Mouse (Mus musculus) heart, postnatal 25 days (tissue): ENCODE data around the gene Gkap1. TPM values are rescaled to one million over a fixed set of nuclear protein-coding genes. Genes with fewer than 3 reads are reported as not detected.
A peak's percentile ranks its signal among the peaks of the same experiment; 100 is the strongest.

ENCODE experiments used
- DNase-seq: peaks from one replicate; pipeline ENCODE4 v3.0.0; 2022; ENCODE audit warnings: low spot score
- intact Hi-C: fragments of 180-260 bp; cut with DNase I; formaldehyde crosslinking; loops from one replicate; pipeline ENCODE4 v1.15.1; 2025
- total RNA-seq, 2 experiments: library from RNA; stranded (reverse); gene quantifications; 2 replicates each; pipeline ENCODE4 v1.2.3; 2021

The Gkap1 gene
- total RNA-seq, result 10 to 100 TPM; 20.7 to 21.9 TPM

- intact Hi-C loops, result no loop called here
- DNase-seq, result no peak
These were observed at the start of gene Gkap1 for GRCm38 (mm10) chr13:58275599-58275998. Gene Gkap1 (minus strand): TSS chr13:58275699.

- intact Hi-C loops, result no loop called here
- no peak for DNase-seq
These were observed 42.3 kb upstream of the Gkap1 start for GRCm38 (mm10) chr13:58317768-58318167.

- intact Hi-C loops, result no loop called here
- DNase-seq, result no peak
These were observed 39.5 kb upstream of the Gkap1 start for GRCm38 (mm10) chr13:58314991-58315390.

- no peak for DNase-seq
- intact Hi-C loops, result no loop called here
These were observed 38.3 kb upstream of the Gkap1 start for GRCm38 (mm10) chr13:58313758-58314157.

GRCm38 (mm10) chr13:58311351-58311750 is 35.9 kb upstream of the Gkap1 start:
- DNase-seq, result no peak
- intact Hi-C loops, result no loop called here

GRCm38 (mm10) chr13:58309499-58309898 is 34.0 kb upstream of the Gkap1 start:
- no peak for DNase-seq
- intact Hi-C loops, result no loop called here

GRCm38 (mm10) chr13:58307453-58307852 is 32.0 kb upstream of the Gkap1 start:
- intact Hi-C loops, result no loop called here
- no peak for DNase-seq

GRCm38 (mm10) chr13:58305230-58305629 is 29.7 kb upstream of the Gkap1 start:
- DNase-seq, result no peak
- intact Hi-C loops, result no loop called here

- intact Hi-C loops, result no loop called here
- DNase-seq, result no peak
These were observed 27.1 kb upstream of the Gkap1 start for GRCm38 (mm10) chr13:58302421-58303145.

- intact Hi-C loops, result no loop called here
These were observed 26.5 kb upstream of the Gkap1 start for GRCm38 (mm10) chr13:58301961-58302360.

GRCm38 (mm10) chr13:58298756-58299155 is 23.3 kb upstream of the Gkap1 start:
- no peak for DNase-seq
- intact Hi-C loops, result no loop called here

More at GRCm38 (mm10) chr13:58301961-58302360, 26.5 kb upstream of the Gkap1 start:
- no peak for DNase-seq

- no peak for DNase-seq
- intact Hi-C loops, result no loop called here
These were observed 20.1 kb upstream of the Gkap1 start for GRCm38 (mm10) chr13:58295582-58295981.

GRCm38 (mm10) chr13:58292811-58293210 is 17.3 kb upstream of the Gkap1 start:
- intact Hi-C loops, result no loop called here
- no peak for DNase-seq

GRCm38 (mm10) chr13:58289308-58289707 is 13.8 kb upstream of the Gkap1 start:
- DNase-seq, result no peak
- intact Hi-C loops, result loop anchor here (2.0 kb wide), 2 partner anchors 99 to 299 kb away; no protein-coding TSS in a partner anchor

GRCm38 (mm10) chr13:58287822-58288221 is 12.3 kb upstream of the Gkap1 start:
- intact Hi-C loops, result loop anchor here (1.0 to 2.0 kb wide), 3 partner anchors 101 to 301 kb away; no protein-coding TSS in a partner anchor
- peak; percentile 38 for DNase-seq

- intact Hi-C loops, result no loop called here
- no peak for DNase-seq
These were observed 8.0 kb upstream of the Gkap1 start for GRCm38 (mm10) chr13:58283466-58283865.

- intact Hi-C loops, result no loop called here
- DNase-seq, result no peak
These were observed 6.4 kb upstream of the Gkap1 start for GRCm38 (mm10) chr13:58281936-58282335.

GRCm38 (mm10) chr13:58280528-58280927 is 5.0 kb upstream of the Gkap1 start:
- no peak for DNase-seq
- intact Hi-C loops, result no loop called here

GRCm38 (mm10) chr13:58276256-58276655 is 757 bp upstream of the Gkap1 start:
- DNase-seq, result no peak
- intact Hi-C loops, result no loop called here

GRCm38 (mm10) chr13:58275076-58275475 is 423 bp downstream of the Gkap1 start:
- intact Hi-C loops, result no loop called here
- DNase-seq, result no peak

- intact Hi-C loops, result loop anchor here (5.0 kb wide), 1 partner anchor 113 kb away; the partner anchor contains the start of gene 2210016F16Rik
- peak; percentile 58 for DNase-seq
These were observed 1.1 kb downstream of the Gkap1 start for GRCm38 (mm10) chr13:58274259-58274991.
